Mouse (Mus musculus) stomach, postnatal 0 days (tissue): ENCODE measurements at regions not wholly inside any gene's neighbourhood (a gene's known extent, or its start where the extent isn't known, plus 50 kb on each side); places are given as distances from the start of the nearest gene placed in this dataset.

Experiments
- CTCF ChIP-seq: IDR thresholded peaks from 2 replicates; pipeline ENCODE4 v1.5.1; 2016; ENCODE audit warnings: antibody characterized with exemption, low read depth, mild to moderate bottlenecking, moderate library complexity
- EP300 ChIP-seq: optimal IDR thresholded peaks from 2 replicates; pipeline ENCODE3; 2016; ENCODE audit warnings: antibody characterized with exemption

- TF ChIP-seq CTCF (peak; percentile 98), EP300 (no peak)
Measured at GRCm38 (mm10) chr6:31032980-31033608, 74.2 kb upstream of the Klf14 start.
